Mouse (Mus musculus) CD4-positive, CD25-positive, alpha-beta regulatory T cell (primary cell): Measurements from ENCODE around the gene Wnk1. TPM values are rescaled to one million over a fixed set of nuclear protein-coding genes. Genes with fewer than 3 reads are reported as not detected.

ENCODE experiments used
- polyA plus RNA-seq: library from polyadenylated mRNA; unstranded; fragments of 100-300 nt; shearing (Covaris generic); gene quantifications from one replicate; pipeline ENCODE4 v1.2.1, GENCODE M21; 2017

The Wnk1 gene
- polyA plus RNA-seq = 104 TPM

GRCm38 (mm10) chr6:120038366-120039255, at the start of gene Wnk1:
Gene Wnk1, minus strand, starts transcription at chr6:120038672.

GRCm38 (mm10) chr6:119902204-119903080, 136.0 kb downstream of the Wnk1 start, which contains the start of gene Rad52:
Gene Rad52, plus strand, starts transcription at chr6:119902698.

Other genes starting within 250 kb of the Wnk1 start
- 16.5 TPM for gene Erc1, start 190.5 kb downstream of the Wnk1 start, polyA plus RNA-seq
- 38.7 TPM for gene Rad52, start 136.0 kb downstream of the Wnk1 start, polyA plus RNA-seq
- gene Ninj2, start 54.7 kb upstream of the Wnk1 start, polyA plus RNA-seq = 1.7 TPM